Mouse (Mus musculus) large intestine, adult 2 months (tissue): ENCODE results near the gene AL732309.1. TPM values are rescaled to one million over a fixed set of nuclear protein-coding genes. Genes with fewer than 3 reads are reported as not detected.
"Not testable (repeated sequence)": the region's sequence is repeated elsewhere in the genome, so short reads cannot be mapped to it uniquely, and the experiment has no call there.

ENCODE experiments used
- DNase-seq: peaks from one replicate; pipeline ENCODE4 v3.0.0-alpha.2; 2012; ENCODE audit warnings: low read depth, low spot score
- WGBS: fragments of 180-500 bp; shearing (Covaris S2); methylation state at CpG from one replicate; pipeline ENCODE4 v1.1.7; 2018; 5-methylcytosine and 5-hydroxymethylcytosine counted together
- polyA plus RNA-seq: library from polyadenylated mRNA; depleted of rRNA; stranded (reverse); fragments of >200 nt; gene quantifications from 2 replicates; pipeline ENCODE4 v1.2.3, GENCODE M21; 2012

The AL732309.1 gene
- polyA plus RNA-seq, 1 experiment, result 24.7 TPM

GRCm38 (mm10) chr2:25271827-25272511 lies 25.3 kb upstream of the AL732309.1 start, which contains the start of the genes Ssna1 and Anapc2:
Gene Ssna1, minus strand, starts transcription at chr2:25272438.
Gene Anapc2, plus strand, starts transcription at chr2:25272478.
- DNase-seq, result peak; percentile 82
- WGBS, result under 1% methylated on average over 55 of the region's 55 CpGs

DNA sequence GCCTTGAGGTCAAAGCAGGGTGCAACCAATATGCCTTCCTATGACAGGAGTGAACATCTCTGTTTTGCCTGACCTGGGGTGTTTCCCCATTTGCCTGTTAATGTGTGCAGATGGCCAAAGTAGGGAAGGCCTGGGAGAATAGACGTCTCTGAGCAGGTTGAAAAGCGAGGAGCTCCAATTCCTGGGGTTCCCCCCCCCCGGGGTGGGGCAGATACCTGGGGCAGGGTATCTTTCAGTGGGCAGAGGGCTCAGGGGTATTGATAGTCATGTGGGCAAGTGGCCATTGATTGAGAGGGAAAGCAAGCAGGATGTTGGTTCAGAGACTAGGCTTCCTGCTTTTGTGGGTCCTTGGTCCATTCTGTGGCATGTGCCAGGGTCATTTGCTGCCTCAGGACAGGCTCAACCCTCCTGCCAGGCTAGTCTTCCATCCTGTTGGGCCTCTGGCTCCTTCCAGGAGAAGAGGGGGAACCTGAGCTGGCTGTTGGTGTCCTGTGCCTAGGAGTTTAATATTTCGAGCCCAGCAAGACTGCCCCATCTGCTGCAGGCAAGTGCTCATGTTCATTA lies 21.2 kb upstream of the AL732309.1 start:
- 40% methylated on average over 4 of the region's 4 CpGs for WGBS
- DNase-seq, result no peak

- no peak for DNase-seq
These were observed 20.6 kb upstream of the AL732309.1 start for GRCm38 (mm10) chr2:25267241-25267640.

DNA sequence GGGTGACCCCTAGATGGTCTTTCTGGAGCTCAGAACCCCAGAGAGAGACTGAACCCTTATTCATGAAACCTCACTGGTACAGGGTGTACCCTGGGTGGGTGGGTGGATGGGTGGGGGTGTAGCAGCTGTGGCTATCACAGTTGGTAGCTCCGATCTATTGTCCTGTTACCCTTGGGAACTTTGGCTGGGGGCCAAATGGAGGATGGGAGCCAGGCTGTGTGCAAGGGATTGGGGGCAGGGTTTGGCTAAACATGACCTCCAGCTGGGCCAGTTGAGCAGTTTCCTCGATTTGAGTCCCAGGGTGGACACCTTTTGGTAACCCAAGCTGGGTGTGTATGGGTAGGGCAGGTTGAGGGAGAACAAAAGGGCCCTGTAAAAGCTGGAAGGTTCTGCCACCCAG lies 20.1 kb upstream of the AL732309.1 start:
- WGBS, result 15% methylated on average over 2 of the region's 2 CpGs
- DNase-seq, result peak; percentile 76

DNA sequence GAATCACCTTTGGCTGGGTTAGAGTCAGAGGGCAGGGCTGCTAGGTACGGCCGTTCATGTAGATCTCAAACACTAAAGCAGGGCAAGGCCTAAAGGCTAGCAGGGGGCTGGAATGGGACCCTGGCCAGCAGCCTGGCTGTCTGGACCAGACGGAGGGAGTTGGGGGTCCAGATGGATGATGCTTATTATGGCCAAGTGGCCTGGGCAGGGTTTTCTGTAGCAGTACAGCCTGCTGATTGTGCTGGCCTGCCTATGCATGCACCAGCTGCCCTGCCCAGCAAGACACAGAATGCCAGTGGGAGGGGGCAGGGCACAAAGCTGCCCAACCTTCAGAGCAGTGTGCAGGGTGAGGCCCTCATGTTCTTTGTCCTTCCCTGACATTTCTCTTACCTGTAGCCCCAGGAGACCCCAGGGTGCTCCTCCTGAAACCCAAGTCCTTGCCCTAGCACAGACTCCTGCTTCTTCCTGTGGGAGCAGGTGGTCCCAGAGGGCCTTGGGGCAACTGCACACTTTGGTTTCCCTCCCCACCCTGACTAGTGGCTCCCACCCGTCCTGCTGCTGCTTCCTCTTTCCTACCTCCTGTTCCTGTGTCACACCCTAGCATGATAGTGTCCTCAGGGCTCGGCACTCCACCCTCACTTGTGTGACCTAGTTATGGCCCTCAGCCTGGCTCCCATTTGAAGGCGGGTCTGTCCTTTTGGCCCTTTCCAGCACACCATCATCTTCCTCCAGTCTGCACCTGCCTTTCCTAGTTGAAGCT lies 19.4 kb upstream of the AL732309.1 start:
- peak; percentile 81 for DNase-seq
- 31% methylated on average over 6 of the region's 6 CpGs for WGBS

DNA sequence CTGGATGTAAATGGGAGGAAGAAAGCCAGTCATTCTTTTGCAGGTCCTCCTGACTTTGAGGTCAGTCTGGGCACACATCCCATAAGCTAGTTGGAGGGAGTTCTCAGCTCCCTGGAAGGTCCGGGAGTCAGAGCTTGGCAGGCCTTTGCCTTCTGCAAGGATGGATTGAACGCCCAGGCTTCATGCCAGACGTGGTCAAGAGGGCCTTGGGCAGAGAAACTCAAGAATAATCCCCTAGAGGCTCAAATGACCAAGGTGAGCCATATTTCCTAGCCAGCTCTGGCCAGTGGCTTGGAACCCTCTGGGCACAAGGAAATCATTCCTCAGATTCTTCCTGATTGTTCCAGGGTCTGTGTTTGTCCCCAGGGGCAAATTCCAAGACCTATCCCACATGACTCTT lies 18.2 kb upstream of the AL732309.1 start:
- no peak for DNase-seq
- WGBS, result 25% methylated on average over 3 of the region's 3 CpGs

DNA sequence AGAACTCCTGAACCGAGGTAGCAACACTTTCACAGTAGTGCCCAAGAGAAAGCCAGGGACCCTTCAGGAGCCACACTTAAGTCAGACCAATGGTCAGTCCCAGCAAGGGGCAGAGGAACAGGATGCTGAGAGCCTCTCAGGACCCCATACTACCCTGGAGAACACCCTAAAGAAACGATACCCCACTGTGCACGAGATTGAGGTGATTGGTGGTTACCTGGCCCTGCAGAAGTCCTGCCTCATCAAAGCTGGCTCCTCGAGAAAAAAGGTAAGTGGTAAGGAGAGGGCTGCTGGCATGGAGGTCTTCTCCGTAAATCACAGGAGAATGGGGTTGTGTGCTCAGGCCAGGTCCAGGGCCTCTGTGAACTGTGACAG lies 17.6 kb upstream of the AL732309.1 start:
- 33% methylated on average over 5 of the region's 5 CpGs for WGBS
- DNase-seq, result no peak

GRCm38 (mm10) chr2:25263623-25264285 lies 17.1 kb upstream of the AL732309.1 start:
- whole genome bisulfite sequencing, result 13% methylated on average over 12 of the region's 12 CpGs
- DNase-seq, result no peak

GRCm38 (mm10) chr2:25262795-25263622 lies 16.3 kb upstream of the AL732309.1 start:
- WGBS, result under 1% methylated on average over 82 of the region's 82 CpGs
- no peak for DNase-seq

DNA sequence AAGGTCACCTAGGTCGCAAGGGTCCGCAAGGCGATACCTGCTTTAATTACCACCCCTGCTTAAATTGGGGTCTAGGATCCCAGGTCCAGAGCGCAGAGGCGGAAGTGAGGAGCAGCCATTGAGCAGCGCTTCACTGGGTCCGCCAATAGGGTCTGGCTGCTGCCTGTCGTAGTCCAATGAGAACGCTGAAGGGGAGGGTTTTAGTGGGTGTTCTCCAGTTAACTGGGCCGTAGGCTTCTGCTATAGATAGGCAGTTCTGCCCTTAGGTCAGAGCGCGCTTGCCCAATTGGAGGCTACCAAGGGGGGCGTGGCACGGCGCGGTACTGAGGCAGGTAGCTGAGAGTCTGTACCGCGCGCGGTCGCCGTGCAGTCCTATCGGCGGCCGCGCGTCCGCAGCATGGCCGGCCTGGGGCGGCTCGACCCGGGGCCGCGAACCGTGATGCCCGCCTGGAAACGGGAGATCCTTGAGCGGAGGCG lies 15.7 kb upstream of the AL732309.1 start, which contains the start of gene Tprn:
Gene Tprn (plus strand): TSS at position 328 of the 477 bp plus-strand sequence.
- WGBS, result under 1% methylated on average over 39 of the region's 39 CpGs
- peak; percentile 94 for DNase-seq

DNA sequence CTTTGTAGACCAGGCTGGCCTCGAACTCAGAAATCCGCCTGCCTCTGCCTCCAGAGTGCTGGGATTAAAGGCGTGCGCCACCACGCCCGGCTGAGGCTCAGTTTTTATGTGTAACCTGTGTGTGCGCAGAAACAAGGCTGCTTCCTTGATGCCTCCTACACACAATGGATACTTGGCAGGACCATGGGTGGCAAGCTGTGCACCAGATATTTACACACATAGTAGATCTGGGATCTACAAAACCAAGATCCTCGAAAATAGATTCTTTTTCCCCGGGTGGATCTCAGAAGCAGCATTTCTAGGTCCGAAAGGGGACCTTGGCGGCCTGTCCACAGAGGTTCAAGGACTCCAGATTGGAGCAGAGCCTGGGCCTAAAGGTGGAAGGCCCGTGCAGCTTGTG lies 15.2 kb upstream of the AL732309.1 start:
- no peak for DNase-seq
- 31% methylated on average over 12 of the region's 12 CpGs for WGBS

DNA sequence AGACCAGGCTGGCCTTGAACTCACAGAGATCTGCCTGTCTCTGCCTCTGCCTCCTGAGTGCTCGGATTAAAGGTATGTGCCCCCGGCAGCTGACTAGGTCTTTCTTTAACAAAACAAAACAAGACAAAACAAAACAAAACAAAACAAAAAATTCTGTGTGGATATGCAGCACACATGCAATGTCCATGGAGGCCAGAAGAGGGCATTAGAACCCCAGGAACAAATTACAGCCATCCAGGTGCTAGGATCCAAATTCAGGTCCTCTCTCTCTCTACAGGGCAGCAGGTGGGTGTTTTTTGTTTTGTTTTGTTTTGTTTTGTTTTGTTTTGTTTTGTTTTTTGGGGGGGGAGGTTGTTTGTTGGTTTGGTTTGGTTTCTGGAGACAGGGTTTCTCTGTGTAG lies 12.2 kb upstream of the AL732309.1 start:
- no peak for DNase-seq
- 58% methylated on average over 2 of the region's 2 CpGs for WGBS

GRCm38 (mm10) chr2:25257250-25257649 lies 10.6 kb upstream of the AL732309.1 start:
- WGBS, result 78% methylated on average over 5 of the region's 5 CpGs
- DNase-seq, result not testable (repeated sequence)

GRCm38 (mm10) chr2:25256443-25257109 lies 9.9 kb upstream of the AL732309.1 start:
- not testable (repeated sequence) for DNase-seq
- 26% methylated on average over 12 of the region's 12 CpGs for WGBS

DNA sequence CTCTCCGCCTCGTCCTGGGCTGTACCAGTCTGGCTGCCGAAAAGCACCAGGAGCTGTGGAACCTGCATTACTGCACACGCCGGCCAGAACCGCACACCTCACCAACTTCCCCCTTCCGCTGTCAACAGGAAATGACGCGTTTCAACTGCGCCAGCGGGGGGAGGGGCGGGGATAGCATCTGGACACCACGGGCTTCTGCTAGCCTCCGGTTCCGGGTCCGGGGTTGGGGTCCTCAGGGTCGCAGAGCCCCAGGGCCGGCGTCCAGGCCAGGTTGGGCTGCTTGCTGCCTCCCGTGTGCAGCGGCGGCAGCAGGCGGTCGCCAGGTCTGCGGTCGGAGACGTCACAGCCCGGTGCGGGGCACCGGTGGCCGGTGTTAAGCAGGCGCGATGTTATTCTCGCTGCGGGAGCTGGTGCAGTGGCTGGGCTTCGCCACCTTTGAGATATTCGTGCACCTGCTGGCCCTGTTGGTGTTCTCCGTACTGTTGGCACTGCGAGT lies 8.7 kb upstream of the AL732309.1 start, which contains the start of gene Tmem203:
Gene Tmem203 (plus strand): TSS at position 156 of the 496 bp plus-strand sequence.
- WGBS, result 1% methylated on average over 39 of the region's 39 CpGs
- DNase-seq, result no peak

- 86% methylated on average over 1 of the region's 1 CpGs for WGBS
- DNase-seq, result no peak
These were observed 5.7 kb upstream of the AL732309.1 start for GRCm38 (mm10) chr2:25252331-25252730.

DNA sequence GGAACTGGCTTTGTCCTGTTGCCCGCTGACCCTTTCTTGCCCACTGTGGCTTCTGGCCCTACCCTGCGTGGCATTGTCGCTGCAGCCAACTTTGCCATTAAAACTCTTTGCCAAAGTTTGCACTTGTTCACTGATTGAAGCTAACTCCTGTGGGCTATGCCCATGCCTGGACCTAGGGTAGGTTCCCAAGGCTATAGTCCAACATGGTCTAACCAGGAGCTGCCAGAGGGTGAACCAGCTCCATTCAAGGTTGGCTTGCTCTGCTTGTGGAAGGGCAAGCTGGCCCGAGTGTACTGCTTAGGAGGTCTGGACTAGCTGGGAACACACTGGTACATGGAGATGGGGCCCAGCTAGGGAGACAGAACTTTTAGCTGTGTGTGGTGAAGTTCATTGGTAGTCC lies 2.5 kb downstream of the AL732309.1 start:
- 92% methylated on average over 4 of the region's 4 CpGs for WGBS
- no peak for DNase-seq

GRCm38 (mm10) chr2:25243342-25243741 lies 3.3 kb downstream of the AL732309.1 start:
- WGBS, result 87% methylated on average over 8 of the region's 8 CpGs
- no peak for DNase-seq
